Mouse (Mus musculus): ENCODE results near the gene Frem1.

Frem1 gene

DNA sequence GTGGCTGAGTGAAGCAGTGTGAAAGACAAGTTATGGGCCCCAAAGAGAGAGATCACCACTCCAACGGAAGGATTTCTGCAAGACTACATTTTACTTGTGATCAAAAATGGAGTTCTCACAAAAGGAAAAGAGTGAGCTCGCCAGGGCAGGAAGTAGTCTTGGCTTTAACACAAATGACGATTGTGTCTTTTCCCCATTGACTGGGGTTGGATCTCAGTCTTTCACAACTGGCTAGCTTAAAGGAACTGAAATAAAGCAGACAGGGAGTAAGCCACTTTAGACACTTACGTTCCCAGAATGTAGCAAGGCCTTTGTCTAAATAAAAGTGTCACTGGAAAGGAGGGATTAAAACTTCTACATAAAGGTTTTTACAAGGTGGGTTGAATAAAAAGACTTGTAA is 185.0 kb downstream of the Frem1 start:
- Histone ChIP-seq H3K27me3 (ENCODE audit: insufficient read depth, low read length) (no peaks in the 10 kb centered on the region), H3K4me3 (replicated peaks; ENCODE audit: low read length) (no peak overlapping the region), H3K9me3 (ENCODE audit: low read length) (peaks cover 18% of the 10 kb centered on the region), H3K36me3 (ENCODE audit: insufficient read depth, low read length) (no peaks in the 10 kb centered on the region), H3K4me1 (replicated peaks; ENCODE audit: low read depth, low read length) (no peaks in the 10 kb centered on the region)
- no peak for TF ChIP-seq CTCF (conservative IDR thresholded peaks at IDR 0.05; ENCODE audit: low read length)
- TF ChIP-seq POU5F1 (IDR thresholded peaks at IDR 0.05; ENCODE audit: borderline replicate concordance, low read length), result no peak
- no peak for TF ChIP-seq NANOG (IDR thresholded peaks at IDR 0.05; ENCODE audit: borderline replicate concordance, low read length)

DNA sequence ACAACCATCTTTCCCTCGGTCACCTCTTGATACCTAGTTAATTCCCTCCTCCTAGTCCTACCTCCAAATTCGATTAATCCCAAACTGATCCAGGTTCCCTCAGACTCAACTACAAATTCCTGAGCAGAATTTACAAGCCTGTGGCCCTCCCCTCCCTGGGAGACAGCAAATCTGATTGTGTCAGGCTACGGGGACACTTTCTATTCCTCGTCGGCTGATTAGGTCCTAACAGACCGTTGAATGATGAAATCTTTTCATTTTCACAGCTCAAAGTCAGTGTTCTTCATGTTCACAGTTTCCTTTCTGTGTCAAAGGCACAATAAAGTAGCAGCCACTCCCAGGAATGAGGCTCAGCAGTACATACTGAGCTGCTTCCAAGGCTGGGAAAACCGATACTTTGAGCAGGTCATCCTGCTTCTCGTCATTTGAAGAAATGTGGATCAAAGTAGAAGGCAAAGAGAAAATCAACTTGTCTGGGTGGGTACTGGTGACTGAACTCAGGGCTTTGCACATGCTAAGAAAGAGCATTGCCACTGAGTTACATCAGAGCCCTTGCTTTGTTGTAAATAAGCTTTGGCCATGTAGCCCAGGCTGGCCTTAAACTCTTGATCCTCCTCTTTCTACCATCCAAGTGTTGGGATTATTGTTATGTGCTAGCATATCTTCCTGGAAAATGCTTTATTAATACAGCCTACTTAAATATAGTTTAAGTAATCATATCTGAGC is 187.0 kb downstream of the Frem1 start:
- Histone ChIP-seq H3K9me3 (ENCODE audit: low read length) (peaks cover 8% of the 10 kb centered on the region), H3K36me3 (ENCODE audit: insufficient read depth, low read length) (no peaks in the 10 kb centered on the region), H3K4me1 (replicated peaks; ENCODE audit: low read depth, low read length) (no peaks in the 10 kb centered on the region), H3K27me3 (ENCODE audit: insufficient read depth, low read length) (peaks cover 2% of the 10 kb centered on the region; the same call in 1 of the 2 replicates), H3K4me3 (replicated peaks; ENCODE audit: low read length) (no peak overlapping the region)
- no peak for TF ChIP-seq NANOG (IDR thresholded peaks at IDR 0.05; ENCODE audit: borderline replicate concordance, low read length)
- TF ChIP-seq CTCF (conservative IDR thresholded peaks at IDR 0.05; ENCODE audit: low read length), result no peak
- no peak for TF ChIP-seq POU5F1 (IDR thresholded peaks at IDR 0.05; ENCODE audit: borderline replicate concordance, low read length)

DNA sequence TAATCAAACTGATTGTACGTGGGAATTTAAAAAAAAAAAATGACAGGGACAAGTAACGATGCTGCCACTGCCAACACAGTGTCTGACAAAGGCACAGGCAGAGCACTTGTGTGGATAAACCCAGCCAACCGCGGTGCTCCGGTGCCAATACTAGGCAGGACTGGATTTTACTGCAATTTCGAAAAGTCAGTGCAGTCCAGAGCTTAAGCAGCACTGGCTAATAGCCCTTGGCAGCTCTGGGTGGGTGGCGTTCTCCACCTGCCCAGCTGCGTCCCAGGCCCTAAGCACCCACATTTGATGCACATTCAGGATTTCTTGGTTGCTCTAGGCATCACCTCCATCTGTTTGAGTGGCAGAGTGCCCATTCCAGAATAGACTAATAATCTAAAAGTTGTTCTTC is 188.8 kb downstream of the Frem1 start:
- Histone ChIP-seq H3K9me3 (ENCODE audit: low read length) (no peaks in the 10 kb centered on the region), H3K4me1 (replicated peaks; ENCODE audit: low read depth, low read length) (peaks cover 7% of the 10 kb centered on the region), H3K27me3 (ENCODE audit: insufficient read depth, low read length) (peaks cover 2% of the 10 kb centered on the region; the same call in 1 of the 2 replicates), H3K36me3 (ENCODE audit: insufficient read depth, low read length) (no peaks in the 10 kb centered on the region), H3K4me3 (replicated peaks; ENCODE audit: low read length) (no peak overlapping the region)
- no peak for TF ChIP-seq POU5F1 (IDR thresholded peaks at IDR 0.05; ENCODE audit: borderline replicate concordance, low read length)
- no peak for TF ChIP-seq NANOG (IDR thresholded peaks at IDR 0.05; ENCODE audit: borderline replicate concordance, low read length)
- TF ChIP-seq CTCF (conservative IDR thresholded peaks at IDR 0.05; ENCODE audit: low read length), result no peak

GRCm38 (mm10) chr4:82861451-82861850 is 190.7 kb downstream of the Frem1 start:
- no peak for TF ChIP-seq CTCF (conservative IDR thresholded peaks at IDR 0.05; ENCODE audit: low read length)
- Histone ChIP-seq H3K9me3 (ENCODE audit: low read length) (no peaks in the 10 kb centered on the region), H3K4me1 (replicated peaks; ENCODE audit: low read depth, low read length) (peaks cover 9% of the 10 kb centered on the region), H3K36me3 (ENCODE audit: insufficient read depth, low read length) (no peaks in the 10 kb centered on the region), H3K27me3 (ENCODE audit: insufficient read depth, low read length) (peaks cover 2% of the 10 kb centered on the region; the same call in 1 of the 2 replicates), H3K4me3 (replicated peaks; ENCODE audit: low read length) (no peak overlapping the region)

- TF ChIP-seq NANOG (IDR thresholded peaks at IDR 0.05; ENCODE audit: borderline replicate concordance, low read length) (no peak), POU5F1 (IDR thresholded peaks at IDR 0.05; ENCODE audit: borderline replicate concordance, low read length) (no peak), CTCF (conservative IDR thresholded peaks at IDR 0.05; ENCODE audit: low read length) (no peak)
- Histone ChIP-seq H3K36me3 (ENCODE audit: insufficient read depth, low read length) (no peaks in the 10 kb centered on the region), H3K9me3 (ENCODE audit: low read length) (no peaks in the 10 kb centered on the region), H3K4me3 (replicated peaks; ENCODE audit: low read length) (no peak overlapping the region), H3K27me3 (ENCODE audit: insufficient read depth, low read length) (peaks cover 2% of the 10 kb centered on the region; the same call in 1 of the 2 replicates), H3K4me1 (replicated peaks; ENCODE audit: low read depth, low read length) (peaks cover 9% of the 10 kb centered on the region)
These were observed 191.6 kb downstream of the Frem1 start for GRCm38 (mm10) chr4:82860566-82860965.

- peaks cover 9% of the 10 kb centered on the region for H3K4me1 ChIP-seq (replicated peaks; ENCODE audit: low read depth, low read length)
- H3K4me3 ChIP-seq (replicated peaks; ENCODE audit: low read length), result peak within 1 kb of the TSS; percentile 87
- H3K27me3 ChIP-seq (ENCODE audit: insufficient read depth, low read length), result peaks cover 2% of the 10 kb centered on the region; the same call in 1 of the 2 replicates
- H3K36me3 ChIP-seq (ENCODE audit: insufficient read depth, low read length), result no peaks in the 10 kb centered on the region
- no peak for TF ChIP-seq CTCF (conservative IDR thresholded peaks at IDR 0.05; ENCODE audit: low read length)
- TF ChIP-seq NANOG (IDR thresholded peaks at IDR 0.05; ENCODE audit: borderline replicate concordance, low read length), result no peak
- no peak for TF ChIP-seq POU5F1 (IDR thresholded peaks at IDR 0.05; ENCODE audit: borderline replicate concordance, low read length)
- H3K9me3 ChIP-seq (ENCODE audit: low read length), result no peaks in the 10 kb centered on the region
These were observed 192.7 kb downstream of the Frem1 start, which contains the start of gene Zdhhc21 for GRCm38 (mm10) chr4:82859131-82860125. Gene Zdhhc21 (minus strand): TSS chr4:82859958.

DNA sequence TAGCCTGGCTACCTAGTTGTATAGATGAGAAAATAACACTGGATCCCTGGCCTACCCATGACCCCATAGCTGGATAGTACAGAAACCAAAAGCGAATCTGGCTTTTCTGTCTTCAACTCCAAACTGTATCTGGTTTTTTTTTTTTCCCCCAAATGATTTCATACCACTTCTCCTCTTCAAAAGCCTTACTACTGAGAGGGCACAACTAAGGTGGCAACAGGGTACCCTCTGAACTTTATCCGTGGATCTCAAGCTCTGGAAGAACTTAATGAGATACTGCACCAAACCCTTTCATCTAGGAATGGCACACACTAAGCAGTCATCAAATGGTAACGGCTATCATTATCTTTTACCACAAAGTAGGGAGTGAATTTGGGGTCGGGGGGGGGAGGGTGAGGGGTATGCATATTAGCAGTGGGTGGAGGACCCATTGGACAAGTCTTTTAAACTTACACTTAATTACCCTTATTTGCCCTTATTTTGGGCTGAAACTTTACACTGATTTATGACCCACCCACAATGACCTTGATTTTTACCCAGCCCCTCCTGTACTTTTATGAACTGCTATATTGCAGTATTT is 193.6 kb downstream of the Frem1 start:
- H3K4me3 ChIP-seq (replicated peaks; ENCODE audit: low read length), result peak overlapping the region; percentile 87
- peaks cover 9% of the 10 kb centered on the region for H3K4me1 ChIP-seq (replicated peaks; ENCODE audit: low read depth, low read length)
- no peaks in the 10 kb centered on the region for H3K9me3 ChIP-seq (ENCODE audit: low read length)
- no peaks in the 10 kb centered on the region for H3K36me3 ChIP-seq (ENCODE audit: insufficient read depth, low read length)
- TF ChIP-seq CTCF (conservative IDR thresholded peaks at IDR 0.05; ENCODE audit: low read length), result no peak
- H3K27me3 ChIP-seq (ENCODE audit: insufficient read depth, low read length), result peaks cover 2% of the 10 kb centered on the region; the same call in 1 of the 2 replicates

GRCm38 (mm10) chr4:82856986-82857385 is 195.2 kb downstream of the Frem1 start:
- H3K27me3 ChIP-seq (ENCODE audit: insufficient read depth, low read length), result peaks cover 2% of the 10 kb centered on the region; the same call in 1 of the 2 replicates
- TF ChIP-seq CTCF (conservative IDR thresholded peaks at IDR 0.05; ENCODE audit: low read length) (no peak), NANOG (IDR thresholded peaks at IDR 0.05; ENCODE audit: borderline replicate concordance, low read length) (no peak), POU5F1 (IDR thresholded peaks at IDR 0.05; ENCODE audit: borderline replicate concordance, low read length) (no peak)
- H3K4me1 ChIP-seq (replicated peaks; ENCODE audit: low read depth, low read length), result peaks cover 9% of the 10 kb centered on the region
- peaks cover 4% of the 10 kb centered on the region; the same call in 1 of the 2 replicates for H3K36me3 ChIP-seq (ENCODE audit: insufficient read depth, low read length)
- no peaks in the 10 kb centered on the region for H3K9me3 ChIP-seq (ENCODE audit: low read length)
- H3K4me3 ChIP-seq (replicated peaks; ENCODE audit: low read length), result no peak overlapping the region

Measured in E14TG2a.4 (cell line).